Mouse (Mus musculus): ENCODE data around the gene Brd4.

DNA sequence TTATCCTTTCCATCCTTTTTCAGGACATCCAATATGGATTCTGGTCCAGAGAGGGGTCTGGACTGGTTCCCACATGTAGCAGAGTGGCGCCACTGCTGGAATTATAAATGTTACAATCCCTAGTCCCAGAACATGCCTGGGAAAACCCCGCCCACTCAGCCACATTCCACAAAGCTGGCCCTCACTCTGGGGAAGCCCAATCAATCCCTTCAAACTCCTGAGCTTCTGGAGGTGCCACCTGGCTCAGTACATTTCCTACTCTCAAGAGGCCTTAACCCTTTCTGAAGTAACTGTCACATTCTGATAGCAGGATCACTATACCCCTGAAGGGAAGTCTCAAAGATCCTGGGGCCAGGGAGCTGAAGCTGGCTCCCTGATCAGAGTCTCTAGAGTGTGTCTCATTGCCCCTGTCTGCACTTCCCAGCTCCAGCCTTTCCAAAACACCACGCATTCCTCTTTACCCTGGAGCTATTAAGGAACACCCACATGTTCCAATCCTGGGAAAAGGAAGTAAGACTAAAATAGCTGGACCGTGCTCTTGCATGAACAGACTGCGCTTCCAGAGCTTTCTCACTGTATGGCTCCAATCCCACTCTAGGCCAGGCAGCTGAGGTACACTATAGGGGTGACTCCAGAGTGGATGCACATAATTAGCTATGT is 76.8 kb downstream of the Brd4 start:
- TF ChIP-seq CTCF (IDR thresholded peaks at IDR 0.05; ENCODE audit: low read depth) = no peak
- TF ChIP-seq EP300 (IDR thresholded peaks at IDR 0.05; ENCODE audit: low read depth) = no peak

Data from liver, postnatal 0 days (tissue).